Mouse (Mus musculus) liver, adult 2 months (tissue): ENCODE results near the gene Gclm. TPM values are rescaled to one million over a fixed set of nuclear protein-coding genes. Genes with fewer than 3 reads are reported as not detected.

Source experiments
- DNase-seq: peaks from one replicate; pipeline ENCODE4 v3.0.0-alpha.2; 2011; ENCODE audit warnings: low read depth, low spot score; ENCODE audit errors: extremely low read depth
- H3K27ac ChIP-seq: fragments of 200-500 bp; replicated peaks from 2 replicates; pipeline ENCODE4 v1.5.1; 2012; ENCODE audit warnings: low read depth, mild to moderate bottlenecking, control low read depth, inconsistent platforms, low read length; ENCODE audit not compliant: insufficient read depth
- H3K27me3 ChIP-seq: fragments of 200-500 bp; 2 replicates; pipeline ENCODE4 v1.6.1; 2012; ENCODE audit warnings: mild to moderate bottlenecking, moderate library complexity, low read length, inconsistent platforms; ENCODE audit not compliant: control insufficient read depth, insufficient read depth
- H3K36me3 ChIP-seq: fragments of 200-500 bp; 2 replicates; pipeline ENCODE4 v1.6.1; 2012; ENCODE audit warnings: low read length, inconsistent platforms; ENCODE audit not compliant: control insufficient read depth, insufficient read depth
- H3K4me1 ChIP-seq: fragments of 200-500 bp; 2 replicates; pipeline ENCODE4 v1.6.1; 2011; ENCODE audit warnings: low read length; ENCODE audit not compliant: control insufficient read depth, insufficient read depth
- H3K4me3 ChIP-seq: fragments of 200-500 bp; 2 replicates; pipeline ENCODE4 v1.5.1; 2011; ENCODE audit warnings: low read depth, mild to moderate bottlenecking, control low read depth, low read length, moderate library complexity; ENCODE audit not compliant: insufficient read depth
- H3K79me2 ChIP-seq: fragments of 200-500 bp; 2 replicates; pipeline ENCODE4 v1.6.1; 2012; ENCODE audit warnings: inconsistent platforms, mild to moderate bottlenecking, low read length, moderate library complexity; ENCODE audit not compliant: control insufficient read depth, insufficient read depth
- H3K9ac ChIP-seq: fragments of 200-500 bp; 2 replicates; pipeline ENCODE4 v1.6.1; 2012; ENCODE audit warnings: low read depth, mild to moderate bottlenecking, control low read depth, inconsistent platforms, low read length
- CTCF ChIP-seq: fragments of 200-500 bp; IDR thresholded peaks from 2 replicates; pipeline ENCODE4 v1.5.1; 2011; ENCODE audit warnings: low read depth, low read length, control low read depth
- POLR2A ChIP-seq: fragments of 200-500 bp; IDR thresholded peaks from 2 replicates; pipeline ENCODE4 v1.6.1; 2011; ENCODE audit warnings: low read length, control low read depth; ENCODE audit not compliant: insufficient read depth; ENCODE audit errors: extremely low read depth
- WGBS: fragments of 180-500 bp; shearing (Covaris S2); methylation state at CpG from one replicate; pipeline ENCODE4 v1.1.7; 2018; 5-methylcytosine and 5-hydroxymethylcytosine counted together
- polyA plus RNA-seq: library from polyadenylated mRNA; depleted of rRNA; stranded (reverse); fragments of >200 nt; gene quantifications from 2 replicates; pipeline ENCODE4 v1.2.3, GENCODE M21; 2012
- total RNA-seq: library from RNA; depleted of rRNA; stranded (reverse); fragments of >200 nt; gene quantifications from 2 replicates; pipeline ENCODE4 v1.2.3, GENCODE M21; 2014

Gclm gene
- total and polyA plus RNA-seq, 2 experiments, result 57.6 to 236 TPM

DNA sequence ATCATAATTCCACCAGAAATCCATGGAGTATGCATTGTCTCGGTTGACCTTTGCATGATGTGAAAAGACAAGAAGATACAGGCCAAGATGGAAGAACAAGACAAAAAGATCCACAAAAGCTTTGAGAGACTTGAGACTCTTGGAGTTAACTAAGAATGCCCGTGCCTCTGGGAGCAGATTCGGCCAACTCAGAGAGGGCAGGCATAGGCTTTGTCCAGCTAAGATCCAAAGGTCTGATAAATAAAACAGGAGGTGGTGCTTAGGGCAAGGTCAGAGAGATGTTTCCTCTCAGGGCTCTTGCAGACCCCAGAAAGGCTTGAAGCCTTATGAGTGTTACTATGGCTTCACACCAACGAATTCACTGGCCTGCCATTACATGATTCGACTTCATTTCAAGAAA lies 45.3 kb upstream of the Gclm start:
- Histone ChIP-seq H3K27ac (peak overlapping the region; percentile 82), H3K36me3 (no peaks in the 10 kb centered on the region), H3K79me2 (no peaks in the 10 kb centered on the region), H3K27me3 (no peaks in the 10 kb centered on the region), H3K4me3 (no peak overlapping the region), H3K4me1 (peaks cover 35% of the 10 kb centered on the region), H3K9ac (no peak overlapping the region)
- peak; percentile 82 for DNase-seq
- TF ChIP-seq CTCF (no peak), POLR2A (no peak)
- 56% methylated on average over 5 of the region's 5 CpGs for WGBS

DNA sequence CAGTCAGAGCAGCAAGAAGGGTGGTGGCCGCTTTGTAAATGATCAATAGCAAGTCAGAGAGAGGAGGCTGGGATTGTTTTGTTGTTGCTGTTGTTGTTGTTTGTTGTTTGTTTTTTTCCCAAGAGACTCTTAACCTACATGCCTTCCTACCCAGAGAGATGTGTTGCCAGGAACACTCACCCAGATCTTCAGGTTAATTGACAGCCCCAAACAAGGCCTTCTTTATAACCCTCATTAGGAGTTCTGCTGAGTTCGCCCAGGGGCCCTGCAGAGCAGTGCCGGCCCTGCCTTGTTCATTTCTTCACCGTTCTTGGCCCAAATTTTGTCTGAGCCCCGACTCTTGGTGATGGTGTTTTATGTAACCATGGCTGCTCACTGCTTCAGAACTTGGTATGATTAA lies 44.9 kb upstream of the Gclm start:
- WGBS, result 80% methylated on average over 5 of the region's 5 CpGs
- Histone ChIP-seq H3K9ac (no peak overlapping the region), H3K4me1 (peaks cover 35% of the 10 kb centered on the region)

DNA sequence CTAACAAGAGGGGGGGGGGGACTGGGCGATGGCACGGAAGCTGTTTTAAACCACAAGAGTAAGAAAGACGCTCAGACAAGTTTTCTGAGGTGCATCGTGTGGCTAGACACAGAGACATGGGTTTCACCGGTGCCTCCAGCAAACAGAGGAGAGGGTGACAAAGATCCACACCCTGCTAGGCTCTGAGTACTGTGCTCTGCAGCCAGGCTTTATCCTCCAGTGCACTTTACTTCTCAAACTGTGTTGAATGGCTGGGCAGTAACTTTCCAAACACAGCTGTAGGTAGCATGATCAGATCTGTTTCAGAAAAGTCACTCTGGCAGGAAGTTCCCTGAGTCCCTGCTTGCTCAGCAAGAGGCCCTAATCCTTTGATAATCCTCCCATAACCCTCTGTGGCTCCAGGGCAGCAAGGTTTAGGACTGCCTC lies 43.0 kb upstream of the Gclm start:
- TF ChIP-seq POLR2A (no peak), CTCF (no peak)
- Histone ChIP-seq H3K27me3 (no peaks in the 10 kb centered on the region), H3K79me2 (no peaks in the 10 kb centered on the region), H3K9ac (no peak overlapping the region), H3K27ac (no peak overlapping the region), H3K4me1 (peaks cover 30% of the 10 kb centered on the region), H3K36me3 (no peaks in the 10 kb centered on the region), H3K4me3 (no peak overlapping the region)
- no peak for DNase-seq
- WGBS, result 60% methylated on average over 5 of the region's 5 CpGs

More for the DNA sequence above, 44.9 kb upstream of the Gclm start:
- no peaks in the 10 kb centered on the region for H3K79me2 ChIP-seq
- no peaks in the 10 kb centered on the region for H3K27me3 ChIP-seq
- H3K27ac ChIP-seq, result peak overlapping the region; percentile 82
- H3K4me3 ChIP-seq, result no peak overlapping the region
- no peak for TF ChIP-seq CTCF
- TF ChIP-seq POLR2A, result no peak
- no peaks in the 10 kb centered on the region for H3K36me3 ChIP-seq
- no peak for DNase-seq

DNA sequence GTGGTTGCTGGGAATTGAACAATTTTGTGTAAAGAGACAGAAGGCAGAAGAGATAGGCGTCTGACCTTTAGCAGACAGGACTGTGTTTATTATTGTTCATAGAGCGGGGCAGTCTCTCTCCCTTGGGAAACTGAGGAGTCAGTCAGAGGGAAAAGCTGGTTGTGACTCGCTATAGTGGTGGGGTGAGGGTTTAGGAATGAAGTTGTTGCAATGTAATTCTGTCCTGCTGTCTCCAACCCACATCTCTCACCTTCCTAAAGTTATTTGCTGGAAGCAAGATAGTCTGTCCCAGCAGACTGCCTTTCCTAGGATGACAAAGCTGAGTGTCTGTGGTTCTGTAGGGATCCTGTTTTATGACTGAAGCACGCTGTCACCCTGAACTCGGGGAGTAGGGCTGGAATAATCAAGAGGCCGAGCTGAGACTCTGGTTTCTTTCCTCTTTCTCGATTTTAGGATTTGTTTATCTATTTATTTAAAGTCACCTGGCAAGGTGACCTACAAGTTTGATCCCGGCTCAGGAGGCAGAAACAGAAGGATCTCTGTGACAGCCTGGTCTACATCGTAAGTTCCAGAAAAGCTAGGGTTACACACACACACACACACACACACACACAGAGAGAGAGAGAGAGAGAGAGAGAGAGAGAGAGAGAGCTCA lies 41.6 kb upstream of the Gclm start:
- no peak for TF ChIP-seq CTCF
- TF ChIP-seq POLR2A, result no peak
- no peaks in the 10 kb centered on the region for H3K27me3 ChIP-seq

DNA sequence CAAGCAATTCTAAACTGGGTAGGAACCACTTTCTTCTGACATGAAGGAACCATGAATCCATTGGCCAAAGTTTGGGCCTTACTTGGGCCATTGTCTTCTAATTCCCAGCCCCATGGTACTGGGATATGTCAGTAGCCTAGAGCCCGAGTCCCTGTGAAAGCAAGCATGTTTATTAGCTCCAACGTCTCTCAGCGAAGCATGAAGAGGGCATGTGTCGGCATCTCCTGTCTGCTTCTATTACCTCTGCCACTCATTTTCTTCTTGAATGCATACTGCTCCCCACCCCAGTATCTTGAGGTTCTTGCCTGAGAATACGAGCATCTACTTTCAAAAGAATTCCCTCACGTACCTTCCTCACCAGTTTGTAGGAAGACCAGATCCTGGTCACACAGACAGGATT lies 39.6 kb upstream of the Gclm start:
- H3K36me3 ChIP-seq, result no peaks in the 10 kb centered on the region
- no peak overlapping the region; the same call in 1 of the 2 replicates for H3K4me3 ChIP-seq
- DNase-seq, result no peak
- H3K27me3 ChIP-seq, result no peaks in the 10 kb centered on the region
- peak overlapping the region; percentile 51; the same call in 1 of the 2 replicates for H3K9ac ChIP-seq
- no peak for TF ChIP-seq POLR2A
- TF ChIP-seq CTCF, result no peak
- 34% methylated on average over 6 of the region's 6 CpGs for WGBS
- H3K4me1 ChIP-seq, result peaks cover 32% of the 10 kb centered on the region
- no peaks in the 10 kb centered on the region for H3K79me2 ChIP-seq
- peak overlapping the region; percentile 79 for H3K27ac ChIP-seq

More for the DNA sequence above, 41.6 kb upstream of the Gclm start:
- Histone ChIP-seq H3K4me3 (no peak overlapping the region), H3K4me1 (peaks cover 38% of the 10 kb centered on the region), H3K9ac (no peak overlapping the region), H3K79me2 (no peaks in the 10 kb centered on the region), H3K27ac (no peak overlapping the region), H3K36me3 (no peaks in the 10 kb centered on the region)
- WGBS, result 64% methylated on average over 9 of the region's 9 CpGs
- DNase-seq, result no peak

DNA sequence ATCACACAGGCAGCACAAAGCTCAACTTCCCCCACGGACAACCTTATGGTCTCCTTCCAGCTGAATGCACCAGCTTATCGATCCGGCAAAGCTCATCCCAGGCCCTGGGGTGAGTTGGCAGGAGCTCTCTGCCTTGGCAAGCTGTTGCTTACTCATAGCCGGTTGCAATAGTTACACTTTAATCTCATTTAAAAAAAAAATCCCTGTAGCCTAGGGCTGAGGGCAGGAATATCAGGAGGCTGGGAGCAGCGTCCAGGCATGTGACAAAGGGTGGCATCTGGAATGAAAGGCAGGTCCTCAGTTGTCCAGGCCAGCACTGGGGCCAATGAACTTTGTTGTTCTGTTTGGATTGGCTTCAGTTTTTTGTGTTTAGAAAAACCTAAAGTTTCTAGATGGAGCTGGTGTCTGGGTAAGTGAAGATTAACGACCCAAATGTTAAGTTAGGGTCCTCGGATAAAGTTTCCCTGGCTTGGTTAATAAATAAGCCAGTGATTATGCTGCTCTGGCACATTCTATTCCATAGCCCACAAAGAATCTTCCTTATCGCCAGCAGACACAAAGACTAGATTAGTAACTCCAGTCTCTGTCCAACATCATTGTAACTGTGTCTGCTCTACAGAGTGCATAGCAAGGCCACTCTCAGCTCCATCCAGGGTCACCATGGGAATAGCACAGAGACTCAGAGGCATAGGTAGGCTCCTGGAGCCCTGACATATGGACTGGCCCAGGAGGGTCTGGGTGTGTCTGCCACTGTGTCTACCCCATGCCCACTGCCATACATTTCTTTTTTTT lies 38.9 kb upstream of the Gclm start:
- H3K27ac ChIP-seq, result peak overlapping the region; percentile 79
- no peak overlapping the region for H3K4me3 ChIP-seq
- H3K79me2 ChIP-seq, result no peaks in the 10 kb centered on the region
- WGBS, result 17% methylated on average over 8 of the region's 8 CpGs
- H3K36me3 ChIP-seq, result no peaks in the 10 kb centered on the region
- H3K4me1 ChIP-seq, result peaks cover 34% of the 10 kb centered on the region
- no peak for TF ChIP-seq CTCF
- no peak for TF ChIP-seq POLR2A
- H3K9ac ChIP-seq, result no peak overlapping the region
- H3K27me3 ChIP-seq, result no peaks in the 10 kb centered on the region
- DNase-seq, result peak; percentile 99
